Mouse (Mus musculus): ENCODE results near the gene Igtp.

DNA sequence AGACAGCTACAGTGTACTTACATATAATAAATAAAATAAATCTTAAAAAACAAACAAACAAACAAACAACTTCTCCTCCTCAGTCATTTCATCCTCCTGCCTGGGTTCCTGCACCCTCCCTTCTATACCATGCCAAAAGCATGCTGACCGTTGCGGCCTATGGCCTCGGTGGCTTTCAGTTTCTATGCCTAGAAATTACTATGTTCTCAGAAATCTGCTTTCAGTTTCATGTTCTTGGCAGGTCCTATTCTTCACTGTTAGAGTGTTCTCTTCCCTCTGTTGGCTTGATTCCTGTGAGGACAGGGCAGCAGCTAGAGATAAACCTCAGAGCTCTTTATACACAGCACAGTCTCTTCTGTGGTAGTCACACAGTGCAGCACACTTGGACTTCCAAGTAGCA is 15.8 kb upstream of the Igtp start:
- TF ChIP-seq POLR2A (IDR thresholded peaks at IDR 0.05; ENCODE audit: low read depth, low read length) = no peak
- TF ChIP-seq CTCF (conservative IDR thresholded peaks at IDR 0.05; ENCODE audit: insufficient read depth, insufficient read length, low read depth, low read length) = no peak
